Mouse (Mus musculus): Measurements from ENCODE around the gene Ddb1.

GRCm38 (mm10) chr19:10591659-10592377 is 13.3 kb upstream of the Ddb1 start:
- no peak for TF ChIP-seq GATA1 (IDR thresholded peaks at IDR 0.05; ENCODE audit: low read length)
- no peak for TF ChIP-seq TAL1 (IDR thresholded peaks at IDR 0.05; ENCODE audit: low read length)

Measured in erythroblast, embryonic 14.5 days (primary cell).